Mouse (Mus musculus) urinary bladder, postnatal 10 days (tissue): ENCODE measurements around the gene Usp39.

Experiments
- DNase-seq: peaks from one replicate; pipeline ENCODE4 v3.0.0; 2022; ENCODE audit warnings: low spot score

The Usp39 gene

DNA sequence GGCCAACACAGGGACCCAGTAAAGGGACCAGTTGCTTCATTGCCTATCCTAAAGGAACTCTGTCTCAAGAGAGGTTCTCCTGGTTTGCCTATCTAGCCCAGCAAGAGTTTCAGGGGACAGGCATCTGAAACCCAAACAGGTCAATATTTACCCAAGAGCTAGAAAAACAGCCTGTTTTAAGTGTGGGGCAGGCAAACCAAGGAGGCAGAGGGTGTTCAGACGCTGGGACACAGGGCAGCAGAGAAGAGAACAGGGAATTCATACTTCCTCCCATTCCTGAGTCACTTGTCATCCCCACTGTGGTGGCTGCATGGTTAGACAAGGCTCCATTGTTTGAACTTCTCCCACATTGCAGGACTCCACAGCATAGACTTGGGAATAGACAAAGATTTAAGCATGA is 26.6 kb upstream of the Usp39 start:
- DNase-seq: no peak

- no peak for DNase-seq
Measured at GRCm38 (mm10) chr6:72371147-72371546, 26.2 kb upstream of the Usp39 start.

GRCm38 (mm10) chr6:72370091-72370490 is 25.1 kb upstream of the Usp39 start:
- DNase-seq: no peak

DNA sequence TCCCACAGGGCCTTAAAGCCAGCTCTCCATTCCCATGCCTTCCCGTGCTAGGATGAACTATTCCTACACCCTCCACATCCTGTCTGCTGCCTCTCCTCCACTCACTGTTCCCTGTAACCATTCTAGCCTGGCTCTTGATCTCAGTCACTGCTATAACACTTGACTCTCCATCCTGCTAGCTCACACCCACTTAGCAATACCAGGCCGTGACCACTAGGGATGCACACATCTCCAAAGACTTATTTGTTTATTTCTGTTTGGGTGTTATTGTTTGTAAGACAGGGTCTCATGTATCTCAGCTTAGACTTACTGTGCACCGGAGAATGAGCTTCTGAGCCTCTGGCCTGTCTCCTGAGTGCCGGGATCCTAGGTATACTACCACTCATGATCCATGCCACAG is 24.6 kb upstream of the Usp39 start:
- DNase-seq: no peak

- DNase-seq: no peak
Measured at GRCm38 (mm10) chr6:72367460-72367974, 22.5 kb upstream of the Usp39 start.

- DNase-seq: no peak
Measured at GRCm38 (mm10) chr6:72366844-72367443, 22.0 kb upstream of the Usp39 start, which contains the start of gene Rnf181. Rnf181 (minus strand) TSS chr6:72366956.

DNA sequence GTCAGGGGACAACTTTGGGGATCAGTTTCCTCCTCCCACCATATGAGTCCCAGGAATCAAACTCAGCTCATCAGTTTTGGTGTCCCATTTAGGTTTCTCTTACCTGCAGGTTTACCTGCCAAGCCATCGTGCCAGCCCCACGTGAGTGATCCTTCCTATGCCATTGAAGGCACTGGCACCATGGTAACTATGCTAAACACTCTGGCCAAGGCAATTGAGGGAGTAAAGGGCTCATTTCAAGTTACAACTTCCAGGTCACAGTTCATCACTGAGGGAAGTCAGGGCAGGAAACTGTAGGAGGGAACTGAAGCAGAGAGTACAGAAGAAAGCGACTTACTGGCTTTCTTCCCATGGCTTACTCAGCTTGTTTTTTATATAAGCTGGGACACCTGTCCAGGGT is 21.3 kb upstream of the Usp39 start:
- no peak for DNase-seq

DNA sequence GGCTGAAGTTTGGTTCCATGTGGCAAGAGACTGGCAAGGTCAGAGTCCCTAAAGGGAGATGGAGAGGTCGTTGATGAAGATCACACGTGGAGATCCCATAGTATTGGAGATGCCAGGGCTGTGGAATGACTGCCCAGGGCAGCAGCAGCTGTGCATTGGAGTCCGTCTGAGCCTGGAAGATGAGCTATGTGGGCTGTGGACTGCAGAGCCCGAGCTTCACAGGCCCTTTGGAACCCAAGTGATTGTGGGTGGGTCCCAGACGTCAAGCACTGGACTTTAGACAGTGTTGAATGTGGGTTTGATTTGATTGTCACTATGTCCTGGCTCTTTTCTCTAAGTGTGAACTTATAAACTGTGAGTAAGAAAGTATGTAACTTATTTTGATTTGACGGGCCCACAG is 20.0 kb upstream of the Usp39 start:
- no peak for DNase-seq

DNA sequence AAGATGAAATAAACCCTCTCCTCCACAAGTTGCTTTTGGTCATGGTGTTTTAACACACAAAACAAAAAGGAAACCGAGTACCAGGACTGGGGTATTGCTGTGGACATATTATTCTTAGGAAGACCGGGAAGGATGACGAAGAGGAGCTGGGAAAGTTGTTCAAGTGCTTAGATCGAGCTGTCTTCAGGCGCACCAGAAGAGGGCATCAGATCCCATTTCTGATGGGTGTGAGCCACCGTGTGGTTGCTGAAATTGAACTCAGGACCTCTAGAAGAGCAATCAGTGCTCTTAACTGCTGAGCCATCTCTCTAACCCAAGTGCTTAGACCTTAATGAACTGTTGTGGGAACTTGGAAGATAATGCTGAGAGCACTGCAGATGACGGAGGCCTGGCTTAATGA is 19.0 kb upstream of the Usp39 start:
- no peak for DNase-seq

GRCm38 (mm10) chr6:72362132-72363028 is 17.4 kb upstream of the Usp39 start:
- peak; percentile 79 for DNase-seq

DNA sequence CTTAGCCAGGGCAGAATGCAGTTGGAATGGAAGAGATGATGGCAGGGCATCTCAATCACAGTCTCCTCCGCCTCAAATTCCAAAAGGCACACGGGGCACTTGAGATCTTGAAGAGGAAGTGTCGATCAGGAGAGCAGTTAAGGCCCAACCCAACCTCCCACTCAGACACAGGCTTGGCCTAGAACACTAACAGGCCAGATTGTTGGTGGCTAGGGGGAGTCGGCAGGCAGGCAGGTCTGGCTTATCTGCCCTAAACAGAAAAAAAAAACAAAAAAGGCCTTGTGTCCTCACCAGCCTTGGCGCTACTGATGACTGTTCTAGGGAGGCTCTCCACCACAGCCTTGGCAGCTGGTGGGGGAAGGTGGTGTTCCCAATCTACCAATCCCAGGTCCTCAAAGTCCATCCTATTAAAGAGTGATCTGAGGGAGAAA is 16.2 kb upstream of the Usp39 start:
- DNase-seq: no peak

- DNase-seq: no peak
Measured at GRCm38 (mm10) chr6:72360599-72360935, 15.6 kb upstream of the Usp39 start.

DNA sequence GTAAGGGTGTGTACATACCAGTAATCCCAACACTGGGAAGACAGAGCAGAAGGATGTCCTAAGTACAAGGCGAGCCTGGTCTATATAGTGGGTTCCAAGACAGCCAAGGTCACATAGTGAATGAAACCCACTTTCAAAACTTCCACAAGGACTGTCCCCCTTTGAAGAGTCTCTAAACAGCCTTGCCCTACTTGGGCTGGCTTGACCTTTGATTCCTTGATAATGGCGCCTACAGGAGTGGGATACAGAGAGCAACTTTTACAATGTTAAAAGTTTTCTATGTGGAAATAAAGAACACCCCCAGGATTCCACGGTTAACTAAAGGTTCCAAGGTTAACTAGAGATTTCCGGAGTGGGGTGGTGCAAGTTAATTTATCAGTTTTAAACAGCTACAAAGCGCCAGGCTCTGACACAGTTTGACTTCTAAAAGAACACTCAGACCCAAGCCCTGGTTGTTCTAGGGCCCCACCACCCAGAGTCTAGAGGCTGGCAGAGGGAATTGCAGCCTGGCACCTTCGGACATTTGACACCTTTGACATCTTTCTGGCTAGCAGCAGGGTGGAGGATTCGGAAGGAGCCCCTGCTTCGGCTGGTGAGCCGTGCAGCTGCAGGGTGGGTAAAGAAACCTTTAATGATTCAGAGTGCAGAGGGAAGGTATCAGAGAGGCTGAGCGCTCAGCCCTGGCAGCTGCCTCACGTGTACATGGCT is 15.1 kb upstream of the Usp39 start:
- DNase-seq: no peak

DNA sequence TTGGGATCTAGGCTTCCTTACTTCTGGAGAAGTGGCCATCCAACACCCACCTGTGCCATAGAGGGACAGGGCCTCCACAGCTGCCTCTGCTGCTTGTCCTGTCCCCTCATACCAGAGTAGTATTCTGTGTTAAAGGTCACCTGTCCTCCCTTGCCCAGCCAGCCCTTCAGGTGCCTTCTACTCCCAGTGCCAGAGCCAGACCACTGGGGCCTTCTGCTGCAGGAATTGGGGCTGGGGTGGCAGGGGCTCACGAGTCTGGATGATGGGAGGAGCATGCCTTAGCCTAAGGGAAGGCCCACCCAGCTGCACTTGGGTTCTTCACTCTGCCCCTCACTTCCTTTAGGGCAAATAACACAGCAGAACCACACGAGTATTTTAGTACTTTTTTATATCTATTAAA is 14.4 kb upstream of the Usp39 start:
- DNase-seq: no peak

DNA sequence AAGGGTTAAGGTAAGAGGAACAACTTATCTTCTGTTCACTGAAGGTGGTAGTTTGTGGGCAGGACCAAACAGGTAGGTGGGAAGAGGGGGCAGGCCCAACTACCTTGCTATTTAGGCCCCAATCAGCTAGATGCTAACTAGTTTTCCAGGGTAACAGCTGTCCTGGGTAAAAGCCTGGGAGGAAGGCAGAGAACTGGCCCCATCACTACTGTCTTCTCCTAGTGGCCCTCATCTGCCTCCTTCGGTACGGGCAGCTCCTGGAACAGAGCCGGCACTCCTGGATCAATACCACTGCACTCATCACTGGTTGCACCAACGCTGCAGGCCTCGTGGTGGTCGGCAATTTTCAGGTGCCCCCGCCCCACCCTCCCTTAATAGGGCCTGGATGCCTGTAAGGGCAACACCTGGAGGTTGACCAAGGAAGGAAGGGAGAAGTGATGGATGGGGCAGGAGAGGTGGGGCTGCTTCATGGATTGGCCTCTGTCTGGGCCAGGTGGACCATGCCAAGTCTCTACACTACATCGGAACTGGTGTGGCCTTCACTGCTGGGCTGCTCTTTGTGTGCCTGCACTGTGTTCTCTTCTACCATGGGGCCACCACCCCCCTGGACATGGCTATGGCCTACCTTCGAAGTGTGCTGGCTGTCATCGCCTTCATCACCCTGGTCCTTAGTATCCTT is 13.2 kb upstream of the Usp39 start:
- DNase-seq: no peak

GRCm38 (mm10) chr6:72357164-72358079 is 12.4 kb upstream of the Usp39 start:
- no peak for DNase-seq

- DNase-seq: no peak
Measured at GRCm38 (mm10) chr6:72356001-72356532, 11.1 kb upstream of the Usp39 start.

GRCm38 (mm10) chr6:72355066-72355911 is 10.3 kb upstream of the Usp39 start, which contains the start of gene Tmem150a:
Tmem150a (plus strand) TSS chr6:72355447.
- DNase-seq: peak; percentile 39

- no peak for DNase-seq
Measured at GRCm38 (mm10) chr6:72354025-72354424, 9.0 kb upstream of the Usp39 start.
